Mouse (Mus musculus) left cerebral cortex, adult 2 months (tissue): Measurements from ENCODE around the gene Itgb8. TPM values are rescaled to one million over a fixed set of nuclear protein-coding genes. Genes with fewer than 3 reads are reported as not detected.

ENCODE experiments used
- DNase-seq, 2 experiments: peaks; one replicate each; pipeline ENCODE4 v3.0.0; 2021 to 2022; ENCODE audit warnings: low spot score in 2 of 2, mixed read lengths in 1 of 2; ENCODE audit errors: extremely low spot score in 1 of 2
- H3K27ac ChIP-seq: fragments of 200-600 bp; 2 replicates; pipeline ENCODE4 v1.8.1; 2022
- H3K4me3 ChIP-seq: fragments of 200-600 bp; 2 replicates; pipeline ENCODE4 v1.8.1; 2022
- CTCF ChIP-seq: fragments of 200-600 bp; IDR thresholded peaks from 2 replicates; pipeline ENCODE4 v1.8.1; 2022; ENCODE audit warnings: antibody characterized with exemption, mild to moderate bottlenecking, moderate library complexity
- intact Hi-C: fragments of 180-260 bp; cut with DNase I; formaldehyde crosslinking; loops from one replicate; pipeline ENCODE4 v1.15.1; 2025
- total RNA-seq, 2 experiments: library from RNA; stranded (reverse); gene quantifications; 2 replicates each; pipeline ENCODE4 v1.2.3; 2021

Gene Itgb8
- total RNA-seq, 2 experiments from 2014 or later = 38.8 to 39.2 TPM

DNA sequence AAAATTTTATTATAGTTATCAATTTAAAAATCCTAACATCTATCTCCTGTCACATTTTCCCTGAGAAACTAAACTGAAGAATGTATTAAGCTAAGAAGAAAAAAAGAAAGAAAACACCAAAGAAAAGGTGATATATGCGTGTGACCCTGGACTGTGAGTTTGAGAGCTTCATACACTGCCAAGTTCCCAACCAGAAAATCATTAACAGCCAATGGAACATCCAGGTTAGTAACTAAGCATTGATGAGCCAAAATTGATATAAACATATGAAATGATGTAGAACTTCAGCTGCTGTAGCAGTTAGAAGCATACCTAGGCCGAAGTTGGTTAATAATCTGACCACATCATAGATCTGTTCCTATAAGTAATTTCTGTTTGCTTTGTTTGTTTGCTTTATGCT lies 6.8 kb downstream of the Itgb8 start:
- no peak for DNase-seq
- intact Hi-C loops = loop anchor here (10.0 kb wide), 1 partner anchor 207 kb away; no protein-coding TSS in a partner anchor
- H3K4me3 ChIP-seq = no peak overlapping the region

DNA sequence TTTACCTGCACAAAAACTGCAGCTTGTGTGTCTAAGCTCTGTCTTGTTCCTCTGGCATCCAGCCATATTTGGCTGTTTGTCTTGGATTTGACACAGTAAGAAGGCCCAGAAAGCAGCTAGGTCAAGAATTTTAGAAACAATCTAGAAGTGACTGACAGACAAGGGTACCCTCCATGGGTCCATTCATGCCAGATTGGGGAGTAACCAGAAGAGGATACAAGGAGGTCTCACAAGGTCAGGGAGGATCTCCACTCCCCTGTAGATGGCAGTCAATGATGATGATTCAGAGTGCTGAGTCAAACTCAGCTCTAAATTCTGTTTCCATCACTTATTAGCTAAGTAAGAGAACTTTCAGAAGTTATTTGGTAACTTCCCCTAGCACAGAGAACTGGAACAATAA lies 8.2 kb downstream of the Itgb8 start:
- Histone ChIP-seq H3K4me3 (no peak overlapping the region), H3K27ac (no peak overlapping the region)
- TF ChIP-seq CTCF = no peak; the same call in none of the 2 replicates
- no peak for DNase-seq
- intact Hi-C loops = loop anchor here (10.0 kb wide), 1 partner anchor 206 kb away; no protein-coding TSS in a partner anchor

More for the DNA sequence above, 6.8 kb downstream of the Itgb8 start:
- H3K27ac ChIP-seq = no peak overlapping the region
- TF ChIP-seq CTCF = no peak

DNA sequence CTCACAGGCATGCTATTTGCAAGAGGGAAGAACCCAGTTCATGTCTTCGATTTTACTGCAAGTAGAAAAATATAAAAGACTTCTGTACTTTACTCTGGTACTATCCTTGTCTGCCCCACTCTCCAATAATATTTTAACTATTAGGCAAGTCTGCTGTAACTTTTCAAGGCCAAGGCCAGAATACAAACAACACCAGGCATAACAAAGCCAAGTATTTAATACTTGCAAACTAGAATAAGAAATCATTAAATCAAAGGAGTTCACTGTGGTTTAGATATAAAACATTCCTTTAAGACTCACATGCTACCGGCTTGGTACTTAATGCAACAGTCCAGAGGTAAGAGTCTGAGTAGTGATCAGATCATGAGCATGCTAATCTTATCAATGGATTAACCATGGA lies 9.0 kb downstream of the Itgb8 start:
- intact Hi-C loops = no loop called here
- Histone ChIP-seq H3K4me3 (no peak overlapping the region), H3K27ac (no peak overlapping the region)
- DNase-seq = no peak
- TF ChIP-seq CTCF = no peak

DNA sequence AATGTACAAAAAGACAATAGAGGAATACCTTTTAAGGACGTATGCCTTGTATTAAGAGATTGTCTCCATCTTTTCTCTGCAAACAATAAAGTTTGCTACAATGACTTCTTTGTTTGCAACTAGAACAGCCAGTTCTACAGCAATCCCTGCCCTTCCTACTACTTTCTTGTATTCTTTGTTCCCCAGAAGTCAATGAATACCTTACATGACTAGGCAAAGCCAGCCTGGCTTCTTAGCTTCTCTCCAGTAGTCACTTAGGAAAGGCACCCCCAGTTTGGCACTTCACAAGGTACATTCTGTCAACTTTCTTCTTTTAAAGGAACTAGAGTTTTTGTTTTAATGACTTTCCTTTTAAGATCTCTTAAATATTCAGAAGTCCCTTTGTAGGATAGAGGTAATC lies 10.7 kb downstream of the Itgb8 start:
- TF ChIP-seq CTCF = no peak
- intact Hi-C loops = no loop called here
- no peak for DNase-seq
- no peak overlapping the region for H3K4me3 ChIP-seq
- no peak overlapping the region for H3K27ac ChIP-seq

DNA sequence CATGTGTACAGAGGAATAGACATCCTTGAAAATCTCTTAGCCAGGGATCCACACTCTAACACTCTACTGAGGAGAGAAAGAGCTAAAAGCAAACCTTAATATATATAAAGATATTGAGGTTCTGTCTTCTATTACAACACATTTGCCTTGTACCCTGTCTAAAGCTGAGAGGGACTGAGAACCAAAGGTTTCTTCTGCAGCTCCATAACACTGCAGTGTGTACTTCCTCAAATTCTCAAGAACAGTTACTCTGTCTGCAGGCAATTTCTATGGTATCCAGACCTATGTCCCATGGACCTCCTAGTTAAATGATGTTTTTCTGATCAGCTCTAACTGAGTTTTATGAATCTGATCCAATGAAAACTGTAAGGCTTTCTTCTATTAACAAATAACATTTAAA lies 13.9 kb downstream of the Itgb8 start:
- Histone ChIP-seq H3K4me3 (no peak overlapping the region), H3K27ac (no peak overlapping the region)
- no peak for TF ChIP-seq CTCF
- intact Hi-C loops = no loop called here
- DNase-seq = no peak

DNA sequence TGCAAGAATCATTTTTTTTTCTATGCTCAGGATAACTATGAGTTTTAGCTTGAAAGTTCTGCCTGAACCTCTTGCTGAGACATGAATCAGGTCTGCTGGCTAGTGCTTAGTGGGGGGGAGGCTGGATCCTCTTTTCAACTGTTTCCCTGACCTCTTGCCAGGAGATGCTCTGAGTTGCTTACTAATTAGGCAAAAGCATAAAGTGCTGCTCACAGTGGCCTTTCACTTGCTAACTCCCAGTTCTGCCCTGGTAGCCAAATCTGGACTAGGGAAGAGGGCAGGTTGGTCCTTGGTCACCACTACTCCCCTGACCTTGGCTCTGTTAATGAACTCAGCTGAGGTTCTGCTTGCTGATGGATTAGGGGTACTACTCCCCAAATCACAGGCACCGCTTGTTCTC lies 19.2 kb downstream of the Itgb8 start:
- peak in 1 of 2 experiments; percentile 13 for DNase-seq
- no peak for TF ChIP-seq CTCF
- intact Hi-C loops = no loop called here
- Histone ChIP-seq H3K27ac (peak overlapping the region; percentile 6; the same call in 1 of the 2 replicates), H3K4me3 (no peak overlapping the region)

DNA sequence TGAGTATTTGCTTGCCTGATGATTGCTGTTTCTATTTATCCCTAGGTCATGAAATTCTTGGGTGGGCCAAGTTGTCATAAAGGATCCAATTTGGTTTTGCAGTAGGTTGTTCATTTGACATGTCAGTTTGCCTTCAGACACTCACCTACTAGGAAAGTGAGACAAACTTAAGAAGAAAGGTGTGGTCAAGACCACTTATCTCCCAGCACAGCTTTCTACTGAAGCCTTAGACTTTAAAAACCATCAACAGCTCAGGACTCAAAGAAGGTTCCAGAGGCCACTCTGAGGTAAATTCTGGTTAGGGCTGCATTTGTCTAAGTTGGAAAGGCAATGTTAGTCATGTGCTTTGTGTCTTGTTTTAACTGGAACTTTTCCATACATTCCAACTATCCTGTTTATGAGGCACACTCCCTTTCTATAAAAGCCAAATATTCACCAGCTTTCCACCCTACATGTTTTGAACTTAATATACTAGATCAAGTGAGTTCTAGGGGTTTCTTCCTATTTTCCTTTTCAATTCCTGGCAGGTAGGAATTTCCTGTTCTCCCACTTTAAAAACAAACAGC lies 20.8 kb downstream of the Itgb8 start:
- no peak overlapping the region for H3K27ac ChIP-seq
- no peak overlapping the region for H3K4me3 ChIP-seq
- no peak for DNase-seq
- TF ChIP-seq CTCF = no peak
- intact Hi-C loops = no loop called here

DNA sequence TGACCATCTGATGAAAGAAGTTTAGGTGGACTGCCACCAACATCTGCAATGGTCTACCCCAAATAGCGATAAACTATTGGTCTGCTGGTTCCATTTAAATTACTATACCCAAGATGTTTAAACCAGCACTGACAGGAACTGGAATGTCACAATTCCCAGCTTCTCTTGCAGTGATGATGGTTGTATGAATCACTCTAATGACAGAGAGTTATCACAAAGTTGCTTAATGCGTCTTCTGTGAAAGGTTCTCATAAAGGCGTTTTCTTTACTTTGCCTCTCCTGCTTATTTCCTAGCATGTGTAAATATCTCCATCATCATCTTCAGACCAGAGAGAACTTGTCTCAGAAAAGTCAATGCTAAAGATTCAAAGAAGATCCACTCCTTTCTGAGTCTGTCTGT lies 23.4 kb downstream of the Itgb8 start:
- intact Hi-C loops = no loop called here
- Histone ChIP-seq H3K4me3 (no peak overlapping the region), H3K27ac (no peak overlapping the region)
- no peak for TF ChIP-seq CTCF
- no peak for DNase-seq

DNA sequence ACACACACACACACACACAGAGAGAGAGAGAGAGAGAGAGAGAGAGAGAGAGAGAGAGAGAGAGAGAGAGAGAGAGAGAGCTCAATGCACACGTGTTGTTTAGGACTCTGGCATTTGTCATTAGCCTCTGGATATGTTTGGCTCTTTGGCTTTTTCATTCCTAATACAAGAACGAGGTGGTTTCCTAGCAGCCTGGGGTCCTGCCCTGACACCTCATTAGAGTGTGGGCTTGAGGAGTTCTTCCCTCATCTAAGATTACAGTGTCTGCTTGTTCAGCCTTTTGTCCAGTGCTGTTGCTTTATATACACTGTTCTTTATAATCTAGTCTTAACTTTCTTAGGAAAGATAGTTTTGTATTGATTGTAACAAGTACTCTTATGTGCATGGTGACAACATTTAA lies 27.1 kb downstream of the Itgb8 start:
- intact Hi-C loops = no loop called here
- DNase-seq = no peak
- no peak overlapping the region for H3K4me3 ChIP-seq
- TF ChIP-seq CTCF = no peak
- H3K27ac ChIP-seq = no peak overlapping the region; the same call in 1 of the 2 replicates

DNA sequence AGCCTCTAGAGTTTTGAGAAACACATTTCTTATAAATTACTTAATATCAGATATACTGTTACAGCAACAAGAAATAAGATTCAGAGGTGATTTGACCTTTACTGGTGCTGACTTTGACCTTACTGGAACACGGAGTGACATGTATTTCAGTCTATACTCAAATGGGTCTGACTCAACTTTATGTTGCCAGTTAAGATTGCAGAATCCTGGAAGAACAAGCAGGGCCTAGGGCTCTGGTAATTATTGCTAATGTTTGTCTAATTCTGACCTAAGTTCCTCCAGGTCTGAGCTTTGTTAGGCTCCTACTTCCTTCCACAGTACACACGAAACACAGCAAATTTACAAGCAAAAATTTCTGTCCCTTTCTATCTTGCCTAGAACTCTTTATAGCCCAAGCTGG lies 28.0 kb downstream of the Itgb8 start:
- TF ChIP-seq CTCF = no peak

DNA sequence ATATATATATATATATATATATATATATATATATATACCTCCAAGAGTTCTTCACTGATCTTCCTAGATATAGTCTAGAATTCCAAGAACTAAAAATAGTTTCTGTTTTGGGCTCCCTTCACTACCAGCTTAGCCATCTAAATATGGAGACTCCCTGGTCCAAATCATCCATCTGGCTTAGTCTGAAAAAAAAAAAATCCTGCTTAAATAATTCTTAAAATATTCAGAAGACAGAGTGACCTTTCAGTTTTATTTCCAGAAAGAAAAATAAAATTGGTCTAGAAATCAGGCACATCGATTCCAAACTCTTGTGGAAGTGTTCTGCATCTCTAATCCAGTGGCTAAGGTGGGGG lies 28.6 kb downstream of the Itgb8 start:
- no peak overlapping the region for H3K4me3 ChIP-seq
- peak overlapping the region; percentile 34 for H3K27ac ChIP-seq
- DNase-seq = no peak
- TF ChIP-seq CTCF = no peak
- intact Hi-C loops = no loop called here

More for the DNA sequence above, 28.0 kb downstream of the Itgb8 start:
- Histone ChIP-seq H3K27ac (peak overlapping the region; percentile 34), H3K4me3 (no peak overlapping the region)
- no peak for DNase-seq
- intact Hi-C loops = no loop called here

DNA sequence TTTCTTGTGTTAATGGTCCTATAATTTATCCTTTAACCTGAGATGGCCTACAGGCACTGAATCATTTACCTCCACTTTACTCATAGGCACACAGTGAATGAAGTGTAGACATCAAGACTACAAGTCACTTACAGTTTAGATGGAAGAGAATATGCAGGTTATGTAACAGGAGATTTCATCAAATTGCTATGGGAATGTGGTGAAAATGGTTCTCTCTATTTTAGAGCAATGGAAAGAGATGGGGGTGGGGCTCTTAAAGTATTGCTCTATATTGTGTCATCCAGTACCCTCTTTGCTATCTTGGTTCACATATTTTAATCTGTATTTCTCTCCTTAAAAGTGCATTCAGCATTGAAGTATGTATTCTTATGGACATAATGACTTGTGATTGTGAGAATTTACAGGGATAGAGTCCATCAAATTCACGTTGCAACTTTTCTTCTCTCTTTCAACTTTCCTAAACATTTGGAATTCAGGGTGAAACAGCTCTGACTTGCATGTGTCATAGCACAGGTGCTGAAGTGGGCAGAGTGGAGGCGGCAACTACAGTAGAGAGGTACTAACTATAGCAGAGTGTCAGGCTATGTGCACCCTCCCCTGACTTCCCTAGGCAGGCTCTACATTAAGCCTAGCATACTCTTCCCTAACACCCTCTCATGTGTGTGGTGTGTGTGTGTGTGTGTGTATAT lies 29.1 kb downstream of the Itgb8 start:
- TF ChIP-seq CTCF = no peak
- Histone ChIP-seq H3K4me3 (no peak overlapping the region), H3K27ac (peak overlapping the region; percentile 55)
- intact Hi-C loops = loop anchor here (2.0 to 5.0 kb wide), 2 partner anchors 29 to 227 kb away; partner anchors contain the start of gene Itgb8
- DNase-seq = peak; percentile 23 to 48

DNA sequence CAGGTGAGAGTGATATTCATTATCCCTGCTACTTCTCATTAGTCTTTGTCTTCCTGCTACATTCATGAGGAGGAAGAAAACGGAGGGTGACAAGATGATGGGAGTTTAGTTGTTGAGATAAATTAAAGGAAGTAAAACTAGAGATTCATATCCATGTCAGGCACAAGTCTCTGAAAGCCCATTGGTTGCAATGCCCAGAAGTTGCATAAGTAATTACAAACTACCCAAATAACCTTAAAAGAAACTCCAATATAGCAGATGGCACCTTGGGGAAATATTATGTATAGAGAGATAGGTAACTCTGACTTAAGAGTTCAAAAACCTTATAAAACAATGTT lies 31.2 kb downstream of the Itgb8 start:
- H3K27ac ChIP-seq = peak overlapping the region; percentile 25; the same call in 1 of the 2 replicates
- H3K4me3 ChIP-seq = no peak overlapping the region
- DNase-seq = no peak
- TF ChIP-seq CTCF = no peak
- intact Hi-C loops = loop anchor here (5.0 kb wide), 1 partner anchor 225 kb away; no protein-coding TSS in a partner anchor
